Mouse (Mus musculus) cortical plate, adult 2 months (tissue): ENCODE data around the gene Pigk. TPM values are rescaled to one million over a fixed set of nuclear protein-coding genes. Genes with fewer than 3 reads are reported as not detected.
"Not testable (repeated sequence)": the region's sequence is repeated elsewhere in the genome, so short reads cannot be mapped to it uniquely, and the experiment has no call there.

Experiments
- H3K27ac ChIP-seq: fragments of 200-500 bp; 2 replicates; pipeline ENCODE4 v1.5.1; 2012; ENCODE audit warnings: low read length, control low read depth, inconsistent platforms; ENCODE audit not compliant: insufficient read depth
- H3K4me1 ChIP-seq: fragments of 200-500 bp; 2 replicates; pipeline ENCODE4 v1.6.1; 2011; ENCODE audit warnings: low read length; ENCODE audit not compliant: control insufficient read depth, insufficient read depth
- H3K4me3 ChIP-seq: fragments of 200-500 bp; 2 replicates; pipeline ENCODE4 v1.5.1; 2011; ENCODE audit warnings: mild to moderate bottlenecking, low read length, control low read depth; ENCODE audit not compliant: insufficient read depth
- CTCF ChIP-seq: fragments of 200-500 bp; IDR thresholded peaks from 2 replicates; pipeline ENCODE4 v1.5.1; 2011; ENCODE audit warnings: mild to moderate bottlenecking, control low read depth, low read length; ENCODE audit not compliant: insufficient read depth; ENCODE audit errors: extremely low read depth
- POLR2A ChIP-seq: fragments of 200-500 bp; IDR thresholded peaks from 2 replicates; pipeline ENCODE4 v1.6.1; 2011; ENCODE audit warnings: mild to moderate bottlenecking, low read length, control low read depth; ENCODE audit not compliant: insufficient read depth; ENCODE audit errors: extremely low read depth
- polyA plus RNA-seq: library from polyadenylated mRNA; depleted of rRNA; stranded (reverse); fragments of >200 nt; gene quantifications from 2 replicates; pipeline ENCODE4 v1.2.3, GENCODE M21; 2012

Gene Pigk
- polyA plus RNA-seq, 1 experiment, result 25.2 TPM

DNA sequence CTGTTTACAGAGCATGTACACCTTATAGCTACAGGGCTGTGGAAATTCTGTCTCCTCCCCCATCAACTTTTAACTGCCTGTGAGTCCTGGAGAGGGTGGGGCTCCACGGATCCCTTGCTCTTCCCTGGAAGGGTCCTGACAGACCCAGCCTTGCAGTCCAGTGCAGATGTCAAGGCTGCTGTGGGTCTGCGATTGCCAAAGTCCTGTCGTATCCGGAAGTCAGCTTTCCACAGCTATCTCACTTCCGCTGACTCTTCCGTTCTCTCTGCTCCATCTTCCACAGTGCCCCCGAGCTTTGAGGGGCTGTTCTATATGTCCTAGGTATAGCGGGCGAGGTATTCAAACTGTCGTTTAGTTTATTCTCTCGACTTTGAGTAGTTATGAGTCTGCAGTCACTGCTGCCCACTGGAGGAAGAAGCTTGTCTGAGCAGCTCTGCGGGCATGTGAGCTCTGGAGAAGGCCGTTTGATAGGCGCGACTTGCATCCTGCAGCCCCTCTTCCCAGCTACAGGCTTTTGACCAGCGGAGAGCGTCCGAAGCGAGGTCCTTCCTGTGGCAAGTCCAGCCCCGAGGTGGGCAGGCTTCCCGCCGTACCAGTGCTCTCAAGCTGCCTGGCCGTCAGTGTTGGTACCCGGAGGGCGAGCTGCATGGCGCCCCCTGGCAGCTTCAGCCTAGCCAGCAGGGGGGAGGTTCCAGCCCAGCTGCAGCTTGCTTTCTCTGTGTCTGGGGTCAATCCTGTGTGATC lies 49.4 kb downstream of the Pigk start:
- Histone ChIP-seq H3K4me3 (no peak overlapping the region), H3K27ac (no peak overlapping the region), H3K4me1 (no peaks in the 10 kb centered on the region; the same call in 1 of the 2 replicates)
- TF ChIP-seq POLR2A (no peak), CTCF (0 out of 2 replicates have a peak, but pooled peaks have one; percentile 8)

- Histone ChIP-seq H3K27ac (no peak overlapping the region), H3K4me1 (no peaks in the 10 kb centered on the region; the same call in 1 of the 2 replicates), H3K4me3 (no peak overlapping the region)
- no peak for TF ChIP-seq POLR2A
- no peak for TF ChIP-seq CTCF
These were observed 50.8 kb downstream of the Pigk start for GRCm38 (mm10) chr3:152764516-152765312.

DNA sequence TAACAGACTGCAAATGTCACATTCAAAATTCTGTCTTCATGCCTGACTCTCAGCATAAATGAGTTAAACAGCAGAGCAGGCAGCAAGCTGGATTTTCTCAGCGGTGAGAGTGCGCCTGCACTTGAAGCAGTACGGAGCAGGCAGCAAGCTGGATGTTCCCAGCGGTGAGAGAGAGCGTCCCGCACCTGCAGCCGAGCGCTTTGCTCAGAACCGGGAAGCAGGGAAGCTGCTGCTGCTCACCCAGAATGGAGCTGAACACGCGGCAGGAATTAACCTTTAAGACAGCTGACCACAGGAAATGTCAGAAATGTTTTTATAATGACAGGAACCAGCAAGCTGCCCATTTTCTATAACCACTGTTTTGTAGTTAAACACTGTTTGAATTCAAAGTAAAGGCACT lies 53.6 kb downstream of the Pigk start:
- Histone ChIP-seq H3K4me3 (no peak overlapping the region), H3K27ac (no peak overlapping the region), H3K4me1 (no peaks in the 10 kb centered on the region)
- TF ChIP-seq POLR2A, result no peak
- no peak for TF ChIP-seq CTCF

DNA sequence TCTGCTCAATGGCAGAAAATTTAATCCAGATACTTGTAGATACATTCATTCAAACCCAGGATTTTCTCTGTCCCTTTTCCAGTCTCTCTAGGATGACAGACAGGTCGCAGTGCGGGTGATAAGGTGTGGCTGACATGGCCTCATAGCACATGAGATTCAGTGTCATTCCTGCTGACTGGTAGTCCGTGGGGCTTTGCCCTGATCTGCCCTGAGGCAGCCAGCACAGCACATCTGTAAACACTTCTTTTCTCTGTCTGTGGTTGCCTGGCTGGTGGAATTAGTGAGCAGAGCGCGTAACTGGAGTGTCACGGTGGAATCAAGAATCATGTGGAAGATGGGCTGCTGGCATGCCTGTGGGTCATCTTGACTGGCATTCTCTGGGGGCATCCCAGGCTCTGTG lies 56.2 kb downstream of the Pigk start:
- no peaks in the 10 kb centered on the region for H3K4me1 ChIP-seq
- H3K4me3 ChIP-seq, result no peak overlapping the region
- TF ChIP-seq CTCF (no peak), POLR2A (no peak)
- H3K27ac ChIP-seq, result no peak overlapping the region

DNA sequence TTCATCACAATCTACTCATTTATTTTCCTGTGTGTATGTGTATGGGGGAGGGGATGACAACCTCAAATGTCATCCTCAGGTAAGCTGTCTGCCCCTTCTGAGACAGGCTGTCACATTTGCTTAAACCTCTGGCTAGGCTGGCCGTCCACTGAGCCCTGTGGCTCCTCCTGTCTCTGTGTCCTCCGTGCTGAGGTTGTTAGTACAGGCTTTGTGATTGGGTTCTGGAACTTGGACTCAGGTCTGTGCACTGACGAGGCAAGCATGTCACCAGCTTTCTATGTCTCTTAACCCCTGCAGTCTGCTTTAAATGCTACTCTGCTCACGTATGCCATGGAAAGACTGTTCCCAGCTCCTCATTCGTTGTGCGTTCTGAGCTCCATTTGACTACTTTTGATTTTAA lies 62.5 kb downstream of the Pigk start:
- TF ChIP-seq CTCF, result no peak
- no peak for TF ChIP-seq POLR2A
- H3K27ac ChIP-seq, result no peak overlapping the region
- no peaks in the 10 kb centered on the region for H3K4me1 ChIP-seq
- H3K4me3 ChIP-seq, result no peak overlapping the region

DNA sequence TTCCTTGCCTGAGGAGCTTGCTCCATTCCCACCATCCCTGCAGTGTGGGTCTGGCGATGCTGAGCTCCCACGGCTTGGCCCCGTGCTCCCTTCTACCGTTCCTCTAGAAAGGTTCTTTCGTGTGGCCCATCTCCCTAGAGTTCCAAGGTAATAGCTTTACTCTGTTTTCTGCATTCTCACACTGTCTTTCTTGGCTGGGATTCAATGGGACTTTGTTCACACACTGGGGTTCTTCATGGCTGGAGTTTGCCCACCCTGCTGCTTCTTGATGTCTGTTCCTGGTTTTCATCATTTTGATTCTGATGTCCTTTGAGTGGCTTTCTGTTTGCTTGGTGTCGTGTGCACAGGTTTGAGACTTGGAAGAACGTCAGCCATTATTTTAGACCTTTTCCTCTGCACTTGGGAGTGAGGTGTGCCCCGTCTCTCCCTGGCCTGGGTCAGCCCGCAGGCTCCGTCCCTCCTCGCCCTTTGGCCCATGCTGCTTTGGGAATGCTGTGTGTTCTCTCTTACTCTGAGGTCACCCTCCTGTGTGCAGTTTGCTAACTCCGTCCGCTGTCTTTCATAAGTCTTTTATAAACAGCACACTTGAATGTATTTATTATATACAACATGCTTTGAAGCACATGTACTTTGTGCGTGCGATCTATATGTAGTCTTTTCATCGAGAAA lies 63.1 kb downstream of the Pigk start:
- no peak overlapping the region for H3K4me3 ChIP-seq

GRCm38 (mm10) chr3:152779819-152780218 lies 65.9 kb downstream of the Pigk start:
- TF ChIP-seq CTCF (no peak), POLR2A (no peak)
- Histone ChIP-seq H3K27ac (no peak overlapping the region), H3K4me3 (no peak overlapping the region), H3K4me1 (no peaks in the 10 kb centered on the region)

More for the DNA sequence above, 63.1 kb downstream of the Pigk start:
- Histone ChIP-seq H3K27ac (no peak overlapping the region), H3K4me1 (no peaks in the 10 kb centered on the region)
- no peak for TF ChIP-seq CTCF
- TF ChIP-seq POLR2A, result no peak

- Histone ChIP-seq H3K4me1 (no peaks in the 10 kb centered on the region), H3K4me3 (no peak overlapping the region), H3K27ac (no peak overlapping the region)
- TF ChIP-seq CTCF, result peak; percentile 83
- no peak for TF ChIP-seq POLR2A
These were observed 69.9 kb downstream of the Pigk start for GRCm38 (mm10) chr3:152783792-152784191.

DNA sequence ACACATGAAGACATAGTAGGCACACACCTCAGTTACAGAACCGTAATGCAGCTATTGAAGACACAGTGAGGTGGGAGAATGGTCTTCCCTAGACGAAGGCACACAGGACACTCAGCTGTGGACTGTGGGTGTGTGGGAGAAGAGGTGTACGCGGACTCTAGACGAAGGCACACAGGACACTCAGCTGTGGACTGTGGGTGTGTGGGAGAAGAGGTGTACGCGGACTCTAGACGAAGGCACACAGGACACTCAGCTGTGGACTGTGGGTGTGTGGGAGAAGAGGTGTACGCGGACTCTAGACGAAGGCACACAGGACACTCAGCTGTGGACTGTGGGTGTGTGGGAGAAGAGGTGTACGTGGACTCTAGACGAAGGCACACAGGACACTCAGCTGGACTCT lies 70.5 kb downstream of the Pigk start:
- H3K4me3 ChIP-seq, H3K4me1 ChIP-seq, H3K27ac ChIP-seq: not testable (repeated sequence)

- H3K4me1 ChIP-seq, H3K4me3 ChIP-seq, H3K27ac ChIP-seq: not testable (repeated sequence)
These were observed 74.5 kb downstream of the Pigk start for GRCm38 (mm10) chr3:152788301-152788953.
